Mouse (Mus musculus): ENCODE data around the gene Rims3.

GRCm38 (mm10) chr4:120831472-120831871, 23.1 kb upstream of the Rims3 start, which contains the start of gene Nfyc:
- TF ChIP-seq GATA1 (IDR thresholded peaks at IDR 0.05; ENCODE audit: borderline replicate concordance, low read length) (no peak), FLI1 (IDR thresholded peaks at IDR 0.05; ENCODE audit: low read length) (no peak)

Data from megakaryocyte, embryonic 14.5 days (primary cell).